Mouse (Mus musculus): ENCODE data around the gene Dedd.
A peak's percentile ranks its signal among the peaks of the same experiment; 100 is the strongest.

Gene Dedd

GRCm38 (mm10) chr1:171361106-171362103, 32.5 kb downstream of the Dedd start:
- peak; percentile 83 for DNase-seq

- no peak for DNase-seq
These were observed 37.0 kb downstream of the Dedd start for GRCm38 (mm10) chr1:171365934-171366333.

DNA sequence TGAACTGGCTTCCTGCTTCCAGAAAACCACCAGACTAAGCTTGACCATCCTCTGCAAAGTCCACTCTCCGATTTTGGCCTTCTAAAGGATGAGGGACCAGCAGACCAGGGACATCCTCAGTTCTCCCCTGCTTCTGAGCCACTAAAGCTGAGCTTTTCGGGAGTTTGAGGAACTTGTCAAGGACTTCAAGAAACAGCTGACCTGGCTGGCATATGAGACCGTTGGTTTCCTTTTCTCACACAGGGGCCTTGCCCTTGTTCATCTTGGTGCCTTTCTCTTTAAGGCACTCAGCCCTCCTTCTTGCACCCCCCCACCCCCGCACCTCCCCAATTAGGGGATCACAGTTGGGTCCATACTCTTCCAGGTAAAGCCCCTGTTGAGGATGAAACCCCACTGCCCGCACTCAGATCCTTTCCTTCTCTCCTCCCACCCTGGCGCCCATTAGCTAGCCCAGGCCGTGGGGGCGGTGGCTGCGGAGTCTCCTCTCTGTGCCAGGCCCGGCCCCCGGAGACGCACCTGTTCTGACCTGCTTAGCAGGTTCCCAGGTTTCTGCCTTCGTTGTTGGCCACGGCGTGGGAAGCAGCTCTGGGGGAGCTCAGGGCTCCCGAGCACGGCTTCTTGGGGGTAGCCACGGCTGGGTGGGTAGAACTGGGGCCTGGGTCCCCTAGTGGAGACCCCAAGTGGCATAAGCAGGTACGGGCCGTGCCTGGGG, 41.1 kb downstream of the Dedd start, which contains the start of gene Nectin4:
Gene Nectin4, plus strand, starts transcription at position 255 of the 712 bp plus-strand sequence.
- no peak for DNase-seq

DNA sequence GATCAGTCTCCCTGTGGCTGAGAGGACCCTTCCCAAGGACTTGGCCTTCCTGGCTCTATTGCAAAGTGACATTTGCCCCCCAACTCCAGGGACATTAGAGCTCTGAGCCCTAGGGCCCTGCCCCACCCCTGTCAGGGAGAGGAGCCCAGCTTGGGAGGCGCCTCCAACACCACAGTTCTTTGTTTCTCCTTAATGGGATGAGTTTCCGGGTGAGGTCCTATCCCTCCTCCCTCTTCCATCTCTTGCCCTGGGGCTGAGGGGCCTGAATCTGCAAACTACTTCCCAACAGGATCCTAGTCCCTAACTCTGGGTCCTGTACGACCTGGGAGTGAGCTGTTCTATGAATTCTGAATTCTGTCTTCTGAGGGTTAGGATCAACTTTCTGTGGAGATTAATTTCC, 43.9 kb downstream of the Dedd start:
- DNase-seq, result no peak

DNA sequence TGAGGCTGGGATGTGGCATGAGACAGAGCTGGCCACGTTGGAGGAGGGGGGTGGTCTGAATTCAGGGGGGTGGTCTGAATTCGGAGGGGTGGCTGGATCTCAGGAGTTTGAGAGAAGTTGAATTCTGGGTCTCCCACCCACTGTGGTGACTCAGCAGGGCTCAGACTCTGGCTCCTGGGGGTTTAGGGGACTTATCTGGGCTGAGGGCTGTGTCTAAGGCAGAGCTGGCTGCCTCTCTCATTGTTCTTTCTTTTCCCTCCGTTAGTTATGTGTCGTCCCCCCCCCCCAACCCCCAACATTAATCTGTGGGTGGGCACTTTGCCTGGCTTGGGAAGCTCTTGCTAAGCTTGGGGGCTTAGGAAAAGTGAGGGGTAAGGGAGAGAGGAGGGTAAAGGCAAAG, 45.0 kb downstream of the Dedd start:
- no peak for DNase-seq

GRCm38 (mm10) chr1:171375646-171376097, 46.7 kb downstream of the Dedd start:
- no peak for DNase-seq

- DNase-seq, result no peak
These were observed 49.4 kb downstream of the Dedd start for GRCm38 (mm10) chr1:171378298-171378697.

DNA sequence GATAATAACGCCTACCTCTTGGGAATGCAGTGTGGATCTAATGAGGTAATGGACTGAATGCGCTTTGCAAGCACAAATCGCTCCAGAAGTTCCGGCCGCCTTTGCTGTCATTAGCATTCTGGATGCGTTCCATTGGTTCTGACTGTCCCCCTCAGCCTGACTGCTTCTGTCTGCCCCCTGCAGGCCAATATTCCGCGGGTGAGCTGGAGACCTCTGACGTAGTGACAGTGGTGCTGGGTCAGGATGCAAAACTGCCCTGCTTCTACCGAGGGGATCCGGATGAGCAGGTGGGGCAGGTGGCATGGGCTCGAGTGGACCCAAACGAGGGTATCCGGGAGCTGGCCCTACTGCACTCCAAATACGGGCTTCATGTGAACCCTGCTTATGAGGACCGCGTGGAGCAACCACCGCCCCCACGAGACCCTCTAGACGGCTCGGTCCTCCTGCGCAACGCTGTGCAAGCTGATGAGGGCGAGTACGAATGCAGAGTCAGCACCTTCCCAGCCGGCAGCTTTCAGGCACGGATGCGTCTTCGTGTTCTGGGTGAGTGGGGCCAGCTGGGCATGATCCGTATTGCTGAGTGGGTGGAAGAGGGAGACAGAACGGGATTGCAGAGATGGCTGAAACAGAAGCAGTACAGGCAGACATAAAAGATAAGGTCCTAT, 51.1 kb downstream of the Dedd start:
- peak; percentile 82 for DNase-seq

DNA sequence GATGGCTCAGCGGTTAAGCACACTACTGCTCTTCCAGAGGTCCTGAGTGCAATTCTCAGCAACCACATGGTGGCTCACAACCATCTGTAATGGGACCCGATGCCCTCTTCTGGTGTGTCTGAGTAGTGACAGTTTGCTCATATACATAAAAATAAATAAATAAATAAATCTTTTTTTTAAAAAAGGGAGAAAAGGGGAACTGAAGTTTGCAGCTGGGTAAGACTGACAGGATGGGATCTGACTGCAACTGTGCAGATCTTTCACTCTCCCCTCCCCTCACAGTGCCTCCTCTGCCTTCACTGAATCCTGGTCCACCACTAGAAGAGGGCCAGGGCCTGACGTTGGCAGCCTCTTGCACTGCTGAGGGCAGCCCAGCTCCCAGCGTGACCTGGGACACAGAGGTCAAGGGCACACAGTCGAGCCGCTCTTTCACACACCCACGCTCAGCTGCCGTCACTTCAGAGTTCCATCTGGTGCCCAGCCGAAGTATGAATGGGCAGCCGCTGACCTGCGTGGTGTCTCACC, 53.2 kb downstream of the Dedd start:
- no peak for DNase-seq

- DNase-seq, result no peak
These were observed 55.4 kb downstream of the Dedd start for GRCm38 (mm10) chr1:171384361-171384760.

DNA sequence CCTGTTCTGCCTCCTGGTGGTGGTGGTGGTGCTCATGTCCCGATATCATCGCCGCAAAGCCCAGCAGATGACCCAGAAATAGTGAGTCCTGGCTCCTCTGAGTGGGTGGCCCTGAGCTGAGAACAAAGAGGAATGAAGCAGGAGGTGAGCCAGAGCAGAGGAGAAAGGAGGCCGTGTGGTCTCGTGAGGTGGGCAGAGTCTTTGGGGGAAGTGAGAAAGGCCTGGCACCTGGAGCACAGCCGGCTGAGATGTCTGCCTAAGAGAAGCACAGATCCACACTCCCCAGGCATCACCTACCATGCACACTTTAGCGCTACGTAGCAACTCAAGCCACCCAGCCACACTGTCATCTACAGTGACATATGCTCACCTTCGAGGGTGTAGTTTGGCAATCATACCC, 56.2 kb downstream of the Dedd start:
- no peak for DNase-seq

DNA sequence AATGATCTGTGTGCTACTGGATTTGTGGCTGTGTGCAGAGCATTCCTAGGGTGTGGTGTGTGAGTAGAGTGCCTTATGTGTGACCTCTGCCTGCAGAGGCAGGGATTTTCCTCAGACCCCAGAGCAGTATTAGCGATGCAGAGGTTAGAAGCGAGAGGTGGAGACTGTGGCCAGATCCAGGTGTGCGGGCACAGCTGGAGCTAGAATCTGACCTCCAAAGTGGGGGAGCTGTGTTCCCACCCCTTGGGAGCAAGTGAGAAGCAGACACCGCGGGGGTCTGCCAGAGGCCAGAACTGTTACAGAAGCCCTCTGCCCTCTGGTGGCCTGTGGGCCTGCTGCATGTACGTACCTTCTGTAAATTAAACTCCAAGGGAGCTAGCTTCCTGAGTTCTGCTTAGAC, 58.2 kb downstream of the Dedd start:
- DNase-seq, result peak; percentile 78

DNA sequence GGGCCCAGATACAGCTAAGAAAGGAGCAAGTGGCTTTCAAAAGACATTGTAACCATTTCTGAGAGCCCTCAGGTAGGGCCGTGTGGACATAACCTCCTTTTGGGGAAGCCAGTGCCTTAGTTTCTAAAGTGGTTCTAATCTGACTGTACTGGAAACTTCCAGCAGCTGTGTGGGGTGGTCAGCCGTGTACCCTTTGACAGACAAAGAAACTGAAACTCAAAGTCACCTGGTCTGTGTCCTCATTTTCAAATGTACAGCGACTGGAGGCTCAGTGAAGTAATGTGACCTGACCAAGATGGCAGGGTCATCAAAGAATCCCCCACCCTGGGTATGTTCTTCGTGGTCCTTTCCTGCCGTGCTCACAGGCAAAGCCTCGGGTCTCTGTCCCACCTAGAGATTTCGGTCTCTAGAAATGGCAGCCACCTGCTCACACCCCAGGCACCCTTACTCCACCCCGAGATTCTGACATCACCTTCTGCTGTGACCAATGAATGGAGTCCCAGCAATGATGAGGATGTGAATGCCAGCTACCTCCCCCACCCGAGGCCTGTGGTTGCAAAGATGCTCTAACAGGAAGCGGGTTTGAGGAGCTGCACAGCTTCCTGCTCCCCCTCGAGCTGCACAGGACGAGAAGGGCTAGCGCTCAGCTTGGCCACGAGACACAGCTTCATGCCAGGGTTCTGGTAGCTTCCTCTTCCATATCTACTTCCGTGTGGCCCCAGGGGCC, 59.6 kb downstream of the Dedd start, which contains the start of gene Arhgap30:
Gene Arhgap30, plus strand, starts transcription at position 579 of the 727 bp plus-strand sequence.
- DNase-seq, result peak; percentile 94

DNA sequence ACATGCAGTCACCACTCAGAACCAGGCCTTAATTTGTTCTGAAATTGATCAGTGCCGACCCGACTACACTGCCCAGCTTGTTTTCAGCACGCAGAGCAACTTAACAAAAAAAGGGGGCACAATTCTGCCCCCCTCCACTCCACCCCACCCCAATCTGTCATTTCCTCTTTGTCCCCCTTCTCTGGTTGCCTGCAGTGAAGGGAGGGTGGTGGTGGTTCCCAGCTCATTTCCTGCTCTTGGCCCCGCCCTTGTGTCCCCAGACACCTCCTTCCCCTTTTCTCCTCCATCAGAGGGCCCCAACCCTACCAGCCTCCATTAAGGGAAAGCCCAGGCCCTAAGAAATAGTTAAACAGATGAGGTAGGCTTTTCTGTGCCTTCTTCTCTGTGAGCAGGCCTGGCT, 61.2 kb downstream of the Dedd start:
- peak; percentile 84 for DNase-seq

Measured in thymus, postnatal 14 days (tissue).